Mouse (Mus musculus): ENCODE data around the gene Sema6c.

Sema6c gene

GRCm38 (mm10) chr3:95141952-95142616 is 18.2 kb upstream of the Sema6c start, which contains the start of gene Tnfaip8l2:
Tnfaip8l2 (minus strand) TSS chr3:95142360.
- in situ Hi-C loops (cut with MboI, MseI), result loop anchor here (10.0 kb wide), 1 partner anchor 123 kb away; no protein-coding TSS in a partner anchor

- in situ Hi-C loops (cut with MboI, MseI), result loop anchor here (10.0 kb wide), 1 partner anchor 122 kb away; no protein-coding TSS in a partner anchor
Measured at GRCm38 (mm10) chr3:95142617-95143011, 17.6 kb upstream of the Sema6c start.

- in situ Hi-C loops (cut with MboI, MseI), result loop anchor here (10.0 kb wide), 1 partner anchor 117 kb away; no protein-coding TSS in a partner anchor
Measured at GRCm38 (mm10) chr3:95147924-95148323, 12.3 kb upstream of the Sema6c start.

GRCm38 (mm10) chr3:95153874-95154273 is 6.4 kb upstream of the Sema6c start:
- in situ Hi-C loops (cut with MboI, MseI), result no loop called here

GRCm38 (mm10) chr3:95159511-95159986 is 708 bp upstream of the Sema6c start:
- in situ Hi-C loops (cut with MboI, MseI), result no loop called here

- in situ Hi-C loops (cut with MboI, MseI), result no loop called here
Measured at GRCm38 (mm10) chr3:95161041-95161551, 839 bp downstream of the Sema6c start.

GRCm38 (mm10) chr3:95161618-95162344 is 1.5 kb downstream of the Sema6c start:
- in situ Hi-C loops (cut with MboI, MseI), result no loop called here

- in situ Hi-C loops (cut with MboI, MseI), result no loop called here
Measured at GRCm38 (mm10) chr3:95162345-95162628, 2.0 kb downstream of the Sema6c start.

GRCm38 (mm10) chr3:95163419-95164255 is 3.4 kb downstream of the Sema6c start:
- in situ Hi-C loops (cut with MboI, MseI), result no loop called here

GRCm38 (mm10) chr3:95164256-95164550 is 3.9 kb downstream of the Sema6c start:
- in situ Hi-C loops (cut with MboI, MseI), result no loop called here

GRCm38 (mm10) chr3:95164840-95165239 is 4.6 kb downstream of the Sema6c start:
- in situ Hi-C loops (cut with MboI, MseI), result no loop called here

- in situ Hi-C loops (cut with MboI, MseI), result no loop called here
Measured at GRCm38 (mm10) chr3:95169996-95170395, 9.7 kb downstream of the Sema6c start.

GRCm38 (mm10) chr3:95171105-95171504 is 10.8 kb downstream of the Sema6c start:
- in situ Hi-C loops (cut with MboI, MseI), result no loop called here

- in situ Hi-C loops (cut with MboI, MseI), result no loop called here
Measured at GRCm38 (mm10) chr3:95172526-95173255, 12.4 kb downstream of the Sema6c start.

- in situ Hi-C loops (cut with MboI, MseI), result no loop called here
Measured at GRCm38 (mm10) chr3:95173256-95173949, 13.1 kb downstream of the Sema6c start.

GRCm38 (mm10) chr3:95174011-95174592 is 13.8 kb downstream of the Sema6c start:
- in situ Hi-C loops (cut with MboI, MseI), result no loop called here

- in situ Hi-C loops (cut with MboI, MseI), result no loop called here
Measured at GRCm38 (mm10) chr3:95176500-95176899, 16.2 kb downstream of the Sema6c start.

- in situ Hi-C loops (cut with MboI, MseI), result no loop called here
Measured at GRCm38 (mm10) chr3:95177583-95177982, 17.3 kb downstream of the Sema6c start.

- in situ Hi-C loops (cut with MboI, MseI), result no loop called here
Measured at GRCm38 (mm10) chr3:95178948-95179347, 18.7 kb downstream of the Sema6c start.

GRCm38 (mm10) chr3:95179890-95180289 is 19.6 kb downstream of the Sema6c start:
- in situ Hi-C loops (cut with MboI, MseI), result no loop called here

Data from T-helper 2 cell (primary cell).